Mouse (Mus musculus): ENCODE results near the gene Prkn.
A peak's percentile ranks its signal among the peaks of the same experiment; 100 is the strongest.

Gene Prkn

DNA sequence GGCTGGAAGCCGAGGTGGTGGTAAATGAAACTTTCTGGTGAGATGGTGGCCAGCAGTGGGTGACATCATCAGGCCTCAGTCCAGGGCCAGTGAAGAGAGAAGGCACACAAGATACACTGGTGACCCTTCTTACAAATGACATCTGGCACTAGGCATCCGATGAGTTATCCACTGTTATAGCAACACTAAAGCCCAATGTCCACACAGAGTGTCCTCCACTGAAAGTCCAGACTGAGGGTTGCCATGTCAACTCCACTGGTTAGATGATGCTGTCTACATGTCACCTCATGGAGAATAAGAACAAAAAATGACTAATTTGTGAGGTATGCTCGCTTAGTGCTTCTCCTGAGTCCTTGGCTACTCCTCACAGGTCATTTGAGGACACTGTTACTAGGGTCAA lies 1210.8 kb downstream of the Prkn start:
- DNase-seq, result no peak

DNA sequence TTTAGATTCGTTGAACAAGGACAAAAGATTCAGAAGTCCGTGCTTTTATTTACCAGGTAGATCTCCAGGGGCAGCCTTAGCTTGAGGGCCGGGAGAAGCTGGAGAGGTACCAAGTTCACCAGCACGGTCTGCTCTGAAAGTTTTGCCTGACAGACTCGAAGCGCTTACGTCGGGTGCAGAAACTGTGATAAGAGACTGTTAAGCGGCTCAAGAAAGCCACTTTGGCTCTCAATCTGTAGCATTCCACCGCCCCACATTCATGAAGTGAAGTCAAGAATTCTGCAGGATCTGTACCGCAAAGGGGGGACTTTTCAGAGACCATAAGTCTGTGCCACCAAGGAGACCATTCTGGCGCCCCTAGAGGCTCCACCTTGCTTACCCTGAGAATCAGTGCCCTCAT lies 1212.5 kb downstream of the Prkn start:
- DNase-seq, result no peak

DNA sequence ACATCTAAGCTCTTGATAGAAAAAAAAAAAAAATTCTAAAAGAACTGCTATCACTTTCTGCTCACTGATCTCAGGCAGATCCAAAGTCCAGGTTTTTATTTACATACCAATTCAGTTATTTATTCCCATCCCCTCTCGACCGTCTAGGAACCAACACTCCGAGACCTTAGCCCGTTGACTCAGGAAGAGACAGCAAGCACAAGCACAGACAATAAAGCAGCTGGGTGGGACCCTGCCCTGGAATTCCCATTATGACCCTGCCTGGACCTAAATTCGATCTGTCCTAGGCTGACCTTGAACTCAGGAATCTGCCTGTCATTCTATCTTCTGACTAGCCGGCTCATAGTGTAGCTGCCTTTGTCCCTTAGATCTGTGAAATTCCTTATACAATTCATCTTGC lies 1218.9 kb downstream of the Prkn start:
- no peak for DNase-seq

DNA sequence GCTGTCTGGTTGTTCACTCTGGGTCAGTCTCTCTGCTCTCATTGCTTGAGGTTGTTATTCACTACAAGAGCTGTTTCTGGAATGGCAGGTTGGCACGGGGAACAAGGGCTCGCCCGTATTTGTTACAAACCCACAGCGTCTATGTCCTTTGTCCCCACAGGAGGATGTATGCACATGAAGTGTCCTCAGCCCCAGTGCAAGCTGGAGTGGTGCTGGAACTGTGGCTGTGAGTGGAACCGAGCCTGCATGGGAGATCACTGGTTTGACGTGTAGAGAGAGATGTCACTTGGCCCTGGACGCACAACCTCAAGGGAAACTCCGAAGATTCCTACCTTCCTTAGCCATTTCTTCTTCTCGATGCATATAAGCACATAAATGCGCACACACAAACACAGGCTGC lies 1221.2 kb downstream of the Prkn start:
- DNase-seq, result no peak

DNA sequence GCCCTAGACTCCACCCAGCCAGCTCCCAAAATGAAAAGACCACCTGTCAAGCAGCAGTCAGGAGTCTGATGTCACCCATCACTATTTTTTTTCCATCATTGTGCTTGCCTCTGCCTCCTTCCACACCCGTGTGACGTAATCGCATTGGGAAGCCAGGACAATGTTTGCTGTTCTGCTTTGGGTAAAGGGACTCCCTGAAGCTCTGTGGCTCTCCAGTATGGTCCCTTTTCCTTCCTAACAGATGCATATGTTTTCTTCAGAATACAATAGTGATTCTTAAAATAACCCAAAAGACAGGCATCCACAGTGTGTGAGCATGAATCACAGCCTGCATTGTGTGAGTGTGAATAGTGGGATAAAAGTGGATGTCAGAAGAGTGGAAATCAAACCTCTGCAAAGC lies 1222.7 kb downstream of the Prkn start:
- DNase-seq, result no peak

DNA sequence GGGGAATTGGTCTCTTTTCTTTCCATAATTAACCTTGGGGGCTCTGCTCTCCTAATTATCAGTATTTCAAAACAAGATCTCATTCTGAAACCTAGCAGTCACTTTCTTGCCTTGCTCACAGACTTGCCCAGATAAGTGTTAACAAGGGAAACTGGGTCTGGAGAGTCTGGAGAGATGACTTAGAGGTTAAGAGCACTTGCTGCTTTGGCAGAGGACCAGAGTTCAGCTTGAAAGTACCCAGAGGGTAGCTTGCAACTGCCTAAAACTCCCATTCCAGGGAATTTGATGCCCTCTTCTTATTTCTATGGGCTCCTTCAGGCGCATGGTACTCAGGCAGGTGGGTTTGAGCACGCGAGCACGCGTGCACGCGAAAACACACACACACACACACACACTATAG lies 1223.3 kb downstream of the Prkn start:
- no peak for DNase-seq

DNA sequence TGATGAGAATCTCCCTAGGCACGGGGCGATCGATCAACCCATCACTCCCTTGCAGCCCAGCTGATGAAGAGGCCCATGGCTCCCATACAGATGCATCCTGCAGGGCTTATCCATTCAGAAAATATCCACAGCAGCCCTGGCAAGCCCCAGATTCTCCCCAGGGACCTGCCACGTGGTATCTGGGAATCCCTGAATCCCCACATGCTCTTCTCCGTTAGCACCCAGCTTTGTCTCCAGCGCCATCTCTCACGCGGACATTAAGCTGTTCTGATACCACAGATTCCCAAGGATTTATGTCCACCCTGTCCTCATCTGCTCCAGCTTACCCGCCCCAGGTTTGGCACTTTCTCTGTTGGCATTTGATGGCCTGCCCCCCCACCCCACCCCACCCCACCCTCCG lies 1225.9 kb downstream of the Prkn start:
- no peak for DNase-seq

DNA sequence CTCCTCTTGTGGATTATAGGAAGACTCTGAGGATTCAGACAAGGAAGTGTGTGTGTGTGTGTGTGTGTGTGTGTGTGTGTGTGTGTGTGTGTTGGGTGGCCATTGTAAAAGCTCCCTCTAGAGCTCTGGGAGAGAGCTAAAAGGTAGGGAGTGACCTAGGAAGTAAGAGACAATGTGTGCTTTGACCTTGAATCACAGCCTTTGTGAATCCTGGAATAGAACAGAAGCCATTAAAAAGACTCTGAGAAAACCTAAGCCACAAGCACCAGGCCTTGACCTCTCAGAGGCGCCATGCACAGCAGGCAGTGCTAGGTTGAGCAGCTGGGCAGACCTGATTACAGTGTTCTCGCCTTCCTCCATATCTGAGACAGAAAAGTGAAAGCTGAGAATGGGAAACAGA lies 1236.6 kb downstream of the Prkn start:
- no peak for DNase-seq

DNA sequence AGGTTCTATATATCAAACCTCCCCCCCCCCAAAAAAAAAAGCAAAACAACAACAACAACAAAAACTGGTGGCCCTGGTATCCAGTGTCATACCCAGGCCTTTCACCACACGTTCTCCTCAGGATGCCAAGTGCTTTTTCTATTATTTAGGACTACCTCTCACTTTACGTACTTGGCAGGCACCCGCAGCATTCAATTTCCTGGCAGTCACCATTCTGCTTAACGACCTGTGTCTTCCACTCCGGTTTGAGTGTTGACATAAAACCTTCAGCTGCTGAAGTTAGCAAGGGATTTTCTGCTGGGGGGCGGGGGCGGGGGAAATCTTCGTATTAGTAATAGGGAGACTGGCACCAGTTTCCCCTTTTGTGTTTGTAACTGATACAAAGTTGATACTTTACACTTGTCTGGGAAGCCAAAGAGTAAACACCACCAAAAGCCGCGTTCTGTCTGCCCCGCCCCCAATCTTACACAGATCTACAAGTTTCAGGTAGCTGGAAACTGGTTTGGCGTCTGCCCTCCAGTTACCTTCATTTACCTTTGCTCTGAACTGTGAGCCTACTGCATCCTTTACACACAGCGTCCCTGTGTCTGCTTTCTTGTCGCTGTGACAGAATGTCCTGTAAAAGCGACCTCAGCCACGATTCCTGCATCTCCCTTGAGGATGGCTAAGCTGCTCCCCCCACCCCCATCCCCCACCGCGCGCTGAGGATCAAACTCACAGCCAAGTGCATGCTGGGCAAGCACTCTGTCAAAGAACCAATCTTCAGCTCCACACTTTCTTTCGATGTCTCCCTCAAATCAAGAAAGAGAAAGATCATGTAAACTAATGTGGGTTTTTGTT lies 1240.7 kb downstream of the Prkn start:
- DNase-seq, result peak; percentile 25 to 53

DNA sequence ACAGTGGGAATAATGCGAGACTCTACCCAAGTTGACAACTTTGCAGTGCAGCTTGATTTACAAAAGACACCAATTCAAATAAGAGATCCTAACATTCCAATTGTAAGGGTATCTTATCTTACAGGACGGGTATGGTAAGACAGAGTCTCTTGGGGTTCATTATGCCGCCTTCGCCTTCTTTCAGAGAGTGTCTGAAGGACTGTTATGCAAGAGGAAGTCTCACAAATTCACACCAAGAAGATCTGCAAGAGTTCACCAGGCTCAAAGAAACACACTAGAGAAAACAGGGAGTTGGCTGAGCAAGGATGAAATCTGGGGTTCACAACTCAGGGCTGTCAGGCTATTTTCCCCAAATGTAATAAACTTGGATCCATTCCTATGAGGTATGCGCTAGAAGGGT lies 1242.0 kb downstream of the Prkn start:
- DNase-seq, result no peak

DNA sequence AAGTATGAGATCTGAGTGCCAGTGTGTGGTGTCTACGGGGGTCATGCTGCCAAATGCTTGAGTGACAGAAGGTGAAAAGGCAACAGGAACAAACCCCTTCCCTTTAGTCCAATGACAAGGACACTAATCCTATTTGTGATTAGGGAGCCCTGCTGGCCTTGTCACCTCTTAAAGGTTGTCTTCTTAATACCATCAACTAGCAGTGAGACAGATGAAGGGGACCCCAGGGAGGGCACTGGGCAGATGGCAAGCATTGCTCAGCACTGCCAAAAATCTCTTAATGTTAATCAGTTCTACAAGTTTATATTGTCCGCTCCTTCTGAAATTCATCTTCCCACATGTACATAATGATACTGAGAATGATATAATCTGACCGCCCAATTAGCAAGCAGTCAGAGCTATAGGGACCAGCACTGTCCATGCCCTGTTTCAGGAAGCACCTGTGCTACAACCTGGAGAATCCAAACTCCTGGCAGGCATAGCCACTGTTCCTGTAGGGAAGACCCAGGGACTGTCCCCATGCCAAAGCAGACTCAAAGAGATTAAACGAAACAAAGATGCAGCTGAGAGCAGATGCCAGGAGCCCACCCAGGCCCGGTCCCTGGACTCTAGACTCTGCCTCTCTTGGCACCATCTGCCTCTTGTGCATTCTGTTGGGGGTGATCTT lies 1250.2 kb downstream of the Prkn start:
- DNase-seq, result no peak

DNA sequence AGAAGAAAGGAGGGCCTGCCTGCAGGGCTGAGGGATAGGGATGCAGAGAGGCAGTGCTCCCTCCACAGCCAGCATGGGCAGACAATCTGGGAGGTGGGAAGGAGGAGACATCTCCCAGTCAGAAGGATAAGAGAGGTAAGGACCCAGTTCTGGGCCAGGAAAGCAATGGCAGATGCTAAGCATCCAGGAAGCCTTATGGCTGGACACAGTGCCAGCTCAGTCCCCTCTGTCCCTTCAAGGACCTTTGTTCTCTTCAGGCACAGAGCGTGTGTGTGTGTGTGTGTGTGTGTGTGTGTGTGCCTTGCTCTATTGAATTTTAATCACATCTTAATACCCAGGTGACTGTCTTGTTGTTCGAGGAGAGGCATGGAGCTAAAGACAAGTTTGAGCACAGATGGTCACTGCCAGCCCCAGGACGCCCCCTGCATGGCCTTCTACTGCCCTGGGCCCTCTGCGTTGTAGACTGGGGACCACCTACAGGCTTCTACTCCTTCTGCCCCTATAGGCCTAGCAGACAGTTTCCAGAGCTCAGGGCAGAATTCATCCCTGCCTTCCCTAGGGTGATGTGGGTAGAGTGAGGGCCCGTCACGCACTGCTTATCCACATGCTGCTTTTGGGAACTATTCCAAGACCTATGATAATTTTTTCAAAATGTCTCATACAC lies 1252.8 kb downstream of the Prkn start:
- DNase-seq, result no peak

DNA sequence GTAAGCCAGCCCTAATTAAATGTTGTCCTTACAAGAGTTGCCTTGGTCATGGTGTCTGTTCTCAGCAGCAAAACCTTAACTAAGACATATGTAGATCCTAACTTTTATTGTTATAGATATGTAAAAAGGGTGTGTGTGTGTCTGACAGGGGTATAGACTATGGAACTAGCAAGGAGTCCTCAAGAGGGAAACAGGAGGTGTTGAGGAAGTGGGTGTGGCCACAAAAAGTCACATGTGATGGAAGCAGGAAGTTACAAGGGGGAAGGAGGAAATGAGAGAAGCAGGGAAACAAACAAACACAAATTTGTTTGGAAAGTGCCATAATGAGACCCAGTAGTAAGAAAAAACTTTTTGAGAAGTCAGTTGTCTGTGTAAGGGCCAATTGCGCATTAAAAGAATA lies 1253.8 kb downstream of the Prkn start:
- DNase-seq, result no peak

DNA sequence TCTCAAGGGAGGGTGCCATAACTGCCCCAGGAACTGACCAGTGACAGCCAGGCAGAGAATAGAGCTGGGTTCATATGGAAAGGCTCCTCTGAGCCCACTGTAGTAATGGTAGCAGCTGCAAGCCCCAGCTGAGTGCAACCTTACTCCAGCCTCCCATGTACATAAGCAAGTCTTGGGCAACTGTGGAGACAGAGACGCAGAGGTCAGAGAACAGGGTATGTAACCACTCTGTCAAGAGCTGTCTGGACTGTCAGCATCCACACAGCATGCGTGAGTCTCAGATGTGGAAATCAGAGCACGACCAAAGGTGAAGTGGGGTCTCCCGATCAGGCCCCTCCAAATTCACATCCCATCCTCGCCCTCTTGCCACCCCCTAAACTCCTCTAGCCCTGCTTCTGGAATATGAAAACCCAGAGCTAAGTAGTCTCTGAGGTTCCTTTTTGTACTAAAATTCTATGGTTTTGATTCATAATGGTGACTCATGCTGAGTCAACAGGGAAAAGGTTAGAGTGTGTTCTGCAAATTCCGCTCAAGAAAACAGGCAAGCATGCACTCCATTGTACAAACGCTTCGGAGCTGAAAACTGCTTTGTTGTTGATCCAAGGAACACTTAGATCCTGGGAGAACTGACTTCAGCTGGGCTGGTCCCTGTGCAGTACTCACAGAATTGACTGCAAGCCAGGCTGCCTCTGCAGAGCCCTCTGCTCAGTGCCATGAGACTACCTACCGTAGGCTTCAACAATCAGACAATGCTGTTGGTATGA lies 1254.8 kb downstream of the Prkn start:
- DNase-seq, result no peak

DNA sequence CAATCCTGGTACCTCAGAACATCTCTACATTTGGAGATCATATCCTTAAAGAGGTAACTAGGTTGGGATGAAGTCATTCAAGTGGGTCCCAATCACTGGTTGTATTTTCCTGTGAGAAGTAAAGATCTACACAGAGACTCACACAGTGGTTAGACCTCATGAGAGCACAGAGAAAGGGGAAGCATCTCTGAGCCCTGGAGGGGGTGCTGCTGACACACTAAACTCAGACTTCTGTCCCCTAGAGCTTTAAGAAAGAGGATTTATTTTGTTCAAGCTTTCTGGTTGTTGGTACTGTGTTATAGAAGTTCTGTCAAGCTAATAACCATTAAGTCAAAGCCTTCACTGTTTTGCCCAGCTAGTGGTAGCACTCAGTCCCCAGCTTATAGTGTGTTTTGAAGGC lies 1259.2 kb downstream of the Prkn start:
- DNase-seq, result no peak

DNA sequence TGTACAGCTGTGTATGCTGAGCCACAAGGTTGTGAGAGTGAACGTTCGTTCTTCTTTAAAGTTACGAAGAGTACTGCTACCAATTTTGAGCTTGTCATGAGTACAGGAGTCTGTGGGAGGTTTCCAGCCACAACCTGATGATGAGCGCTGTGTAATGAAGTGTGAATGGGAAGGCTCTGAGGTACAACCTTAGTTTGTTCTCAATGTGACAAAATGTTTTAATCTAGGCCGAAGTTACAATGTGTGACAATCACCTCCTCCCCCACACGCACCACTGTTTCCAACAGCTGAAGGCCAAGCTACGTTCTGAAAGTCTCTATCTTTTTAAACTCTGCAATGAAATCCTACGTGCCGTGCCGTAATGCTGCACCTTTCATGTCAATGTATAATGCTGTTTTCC lies 1262.1 kb downstream of the Prkn start:
- no peak for DNase-seq

DNA sequence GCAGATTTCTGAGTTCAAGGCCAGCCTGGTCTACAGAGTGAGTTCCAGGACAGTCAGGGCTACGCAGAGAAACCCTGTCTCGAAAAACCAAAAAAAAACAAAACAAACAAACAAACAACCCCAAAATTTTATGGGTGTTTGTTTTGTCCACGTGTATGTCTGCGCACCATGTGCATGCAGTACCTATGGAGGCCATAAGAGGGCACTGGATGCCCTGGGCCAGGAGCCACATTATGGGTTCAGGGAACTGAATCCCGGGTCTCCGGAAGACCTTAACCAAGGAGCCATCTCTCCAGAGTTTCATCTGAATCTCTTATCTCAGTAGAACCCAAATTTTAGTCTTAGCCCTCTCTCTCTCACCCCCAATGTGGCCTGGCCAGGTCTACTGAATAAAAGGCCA lies 1263.6 kb downstream of the Prkn start:
- no peak for DNase-seq

DNA sequence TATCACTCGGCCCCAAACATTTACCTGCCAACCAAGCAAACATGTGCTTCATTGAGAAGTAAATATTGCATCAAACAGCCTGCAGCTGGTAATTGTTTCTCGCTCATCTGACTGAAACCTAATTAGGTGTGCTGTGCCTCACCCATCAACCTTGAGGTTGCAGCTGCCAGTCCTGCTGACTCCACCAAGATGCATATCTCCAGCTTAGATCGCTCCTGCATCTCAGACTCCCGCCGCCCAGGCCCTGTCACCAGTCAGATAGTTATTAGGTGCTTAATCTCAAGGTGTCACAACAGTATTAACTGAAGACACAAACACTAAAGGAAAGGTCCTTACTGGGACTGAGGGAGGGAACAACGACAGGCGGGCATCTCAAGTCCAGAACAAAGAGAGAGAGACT lies 1264.1 kb downstream of the Prkn start:
- DNase-seq, result no peak

DNA sequence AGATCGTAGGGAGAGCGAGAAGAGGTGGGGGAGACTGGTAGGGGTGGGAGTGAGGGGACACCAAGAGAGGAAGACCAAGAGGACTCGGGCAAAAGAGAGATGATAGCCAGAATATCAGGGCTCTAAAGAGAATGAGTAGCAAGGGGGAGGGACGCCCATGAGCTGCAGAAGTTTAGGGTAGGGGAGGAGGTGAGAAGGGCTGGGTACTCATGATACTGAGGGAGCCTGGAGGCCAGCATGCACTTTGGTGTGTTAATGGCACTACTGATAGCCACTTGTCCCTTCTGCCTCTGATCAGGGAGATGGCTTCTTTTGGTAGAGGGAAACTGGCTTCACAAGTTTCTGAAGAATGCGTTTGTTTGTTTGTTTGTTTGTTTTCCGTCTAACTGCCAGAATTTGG lies 1264.5 kb downstream of the Prkn start:
- DNase-seq, result no peak

DNA sequence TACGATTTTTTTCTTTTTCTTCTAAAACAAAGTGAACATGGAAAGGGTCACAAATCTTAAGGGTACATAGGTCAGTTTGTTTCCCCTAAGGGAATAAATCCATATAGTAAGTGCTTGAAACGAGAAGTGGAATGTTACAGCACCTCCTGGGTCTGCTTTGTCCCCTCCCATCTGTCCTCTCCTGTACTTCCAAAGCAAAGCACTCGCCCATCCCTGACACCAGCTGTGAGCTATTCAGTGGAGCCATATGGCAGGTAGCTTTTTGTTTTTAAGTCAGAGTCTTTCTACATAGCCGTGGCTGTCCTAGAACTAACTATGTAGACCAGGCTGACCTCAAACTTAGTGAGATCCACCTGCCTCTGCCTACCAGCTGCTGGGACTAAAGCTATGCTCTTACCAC lies 1266.1 kb downstream of the Prkn start:
- DNase-seq, result no peak

Data from kidney, postnatal 25 days (tissue).